Mouse (Mus musculus) kidney, adult 2 months (tissue): Measurements from ENCODE around the gene Dlgap1.

Experiments
- CTCF ChIP-seq: fragments of 200-500 bp; conservative IDR thresholded peaks from 2 replicates; pipeline ENCODE4 v1.5.1; 2011; ENCODE audit warnings: low read depth, mild to moderate bottlenecking, control low read depth, low read length, moderate library complexity, mixed read lengths; ENCODE audit not compliant: insufficient read depth, insufficient read length
- POLR2A ChIP-seq: fragments of 200-500 bp; IDR thresholded peaks from one replicate; pipeline ENCODE4 v1.6.1; 2011; ENCODE audit warnings: low read depth, low read length, control low read depth

DNA sequence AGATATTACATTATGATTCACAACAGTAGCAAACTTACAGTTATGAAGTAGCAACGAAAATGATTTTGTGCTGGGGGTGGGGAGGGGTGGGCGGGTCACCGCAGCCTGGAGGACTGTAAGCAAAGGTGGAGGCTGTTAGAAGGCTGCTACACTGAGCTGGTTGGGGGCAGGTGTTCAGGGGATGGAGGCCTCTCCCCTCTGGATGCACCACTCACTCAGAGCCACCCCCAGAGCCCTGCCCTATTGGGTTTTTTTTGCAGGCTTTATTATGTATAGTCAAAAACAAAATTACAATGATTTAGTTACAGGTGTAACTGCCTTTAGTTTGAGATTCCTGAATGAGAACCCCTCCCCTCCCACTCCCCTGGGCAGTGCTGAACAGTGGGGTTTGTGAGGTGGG lies 895.8 kb downstream of the Dlgap1 start:
- TF ChIP-seq CTCF (no peak), POLR2A (no peak)
